Mouse (Mus musculus) liver, adult 2 months (tissue): ENCODE results near the gene Cisd2.

Experiments
- CTCF ChIP-seq: fragments of 200-500 bp; IDR thresholded peaks from 2 replicates; pipeline ENCODE4 v1.5.1; 2011; ENCODE audit warnings: low read depth, low read length, control low read depth
- POLR2A ChIP-seq: fragments of 200-500 bp; IDR thresholded peaks from 2 replicates; pipeline ENCODE4 v1.6.1; 2011; ENCODE audit warnings: low read length, control low read depth; ENCODE audit not compliant: insufficient read depth; ENCODE audit errors: extremely low read depth

- TF ChIP-seq CTCF (no peak), POLR2A (no peak)
These were observed 16.4 kb downstream of the Cisd2 start for GRCm38 (mm10) chr3:135407351-135407750.
